Mouse (Mus musculus) forebrain, embryonic 16.5 days (tissue): ENCODE measurements at regions not wholly inside any gene's neighbourhood (a gene's known extent, or its start where the extent isn't known, plus 50 kb on each side); places are given as distances from the start of the nearest gene placed in this dataset.
A peak's percentile ranks its signal among the peaks of the same experiment; 100 is the strongest.

Experiments
- ATAC-seq: fragments of 200-750 bp; cut with Nextera tagmentation; 2 replicates; pipeline ENCODE4 v1.8.0; 2017; ENCODE audit warnings: mild to moderate bottlenecking, moderate library complexity
- H3K27ac ChIP-seq: fragments of 300-500 bp; sonication (generic); 2 replicates; pipeline ENCODE4 v1.5.1; 2014; ENCODE audit warnings: low read length, control low read depth
- H3K27me3 ChIP-seq: fragments of 300-500 bp; sonication (generic); replicated peaks from 2 replicates; pipeline ENCODE4 v1.6.1; 2014; ENCODE audit warnings: low read length; ENCODE audit not compliant: control insufficient read depth, insufficient read depth
- H3K36me3 ChIP-seq: fragments of 300-500 bp; sonication (generic); 2 replicates; pipeline ENCODE4 v1.6.1; 2014; ENCODE audit not compliant: control insufficient read depth, insufficient read depth
- H3K4me1 ChIP-seq: fragments of 300-500 bp; sonication (generic); replicated peaks from 2 replicates; pipeline ENCODE4 v1.6.1; 2014; ENCODE audit warnings: low read length; ENCODE audit not compliant: control insufficient read depth, insufficient read depth
- H3K4me2 ChIP-seq: fragments of 300-500 bp; sonication (generic); 2 replicates; pipeline ENCODE4 v1.6.1; 2014; ENCODE audit warnings: mild to moderate bottlenecking, low read length, control low read depth
- H3K4me3 ChIP-seq: fragments of 300-500 bp; sonication (generic); replicated peaks from 2 replicates; pipeline ENCODE4 v1.5.1; 2014; ENCODE audit warnings: mild to moderate bottlenecking, low read length, control low read depth
- H3K9ac ChIP-seq: fragments of 300-500 bp; sonication (generic); replicated peaks from 2 replicates; pipeline ENCODE4 v1.6.1; 2014; ENCODE audit warnings: low read depth, low read length, control low read depth
- H3K9me3 ChIP-seq: fragments of 300-500 bp; sonication (generic); 2 replicates; pipeline ENCODE4 v1.6.1; 2016; ENCODE audit warnings: low read length; ENCODE audit not compliant: control insufficient read depth
- WGBS: fragments of 180-500 bp; shearing (Covaris S2); extraction: QIAGEN DNeasy Blood & Tissue Kit; methylation state at CpG from one replicate; pipeline ENCODE4 v1.1.7; 2014; 5-methylcytosine and 5-hydroxymethylcytosine counted together

GRCm38 (mm10) chr11:28701379-28701778 is 117.3 kb upstream of the Ccdc85a start:
- Histone ChIP-seq H3K4me2 (no peak overlapping the region), H3K36me3 (no peaks in the 10 kb centered on the region), H3K4me3 (no peak overlapping the region), H3K4me1 (peaks cover 8% of the 10 kb centered on the region), H3K9me3 (no peaks in the 10 kb centered on the region), H3K27ac (no peak overlapping the region), H3K27me3 (no peaks in the 10 kb centered on the region), H3K9ac (no peak overlapping the region)
- no peak for ATAC-seq
- WGBS: 86% methylated on average over 2 of the region's 2 CpGs

GRCm38 (mm10) chr11:28699766-28700165 is 115.6 kb upstream of the Ccdc85a start:
- H3K4me3 ChIP-seq: no peak overlapping the region

GRCm38 (mm10) chr11:28697644-28698480 is 113.7 kb upstream of the Ccdc85a start:
- Histone ChIP-seq H3K27ac (peak overlapping the region; percentile 28; the same call in 1 of the 2 replicates), H3K4me3 (no peak overlapping the region), H3K9me3 (no peaks in the 10 kb centered on the region), H3K4me2 (peak overlapping the region; percentile 4; the same call in 1 of the 2 replicates), H3K9ac (no peak overlapping the region), H3K27me3 (no peaks in the 10 kb centered on the region), H3K4me1 (peaks cover 15% of the 10 kb centered on the region), H3K36me3 (no peaks in the 10 kb centered on the region)
- peak; percentile 81 for ATAC-seq
- 11% methylated on average over 8 of the region's 8 CpGs for WGBS

More at GRCm38 (mm10) chr11:28699766-28700165, 115.6 kb upstream of the Ccdc85a start:
- H3K9me3 ChIP-seq: no peaks in the 10 kb centered on the region
- H3K27ac ChIP-seq: no peak overlapping the region
- no peak overlapping the region for H3K4me2 ChIP-seq
- ATAC-seq: no peak
- H3K27me3 ChIP-seq: no peaks in the 10 kb centered on the region
- no peak overlapping the region for H3K9ac ChIP-seq
- H3K36me3 ChIP-seq: no peaks in the 10 kb centered on the region
- H3K4me1 ChIP-seq: peaks cover 8% of the 10 kb centered on the region

- WGBS: 89% methylated on average over 3 of the region's 3 CpGs
- Histone ChIP-seq H3K4me1 (peaks cover 18% of the 10 kb centered on the region), H3K4me3 (no peak overlapping the region), H3K9me3 (no peaks in the 10 kb centered on the region), H3K27ac (no peak overlapping the region), H3K27me3 (no peaks in the 10 kb centered on the region), H3K9ac (no peak overlapping the region), H3K36me3 (no peaks in the 10 kb centered on the region), H3K4me2 (no peak overlapping the region)
- ATAC-seq: no peak
Measured at GRCm38 (mm10) chr11:28695031-28695430, 110.9 kb upstream of the Ccdc85a start.

DNA sequence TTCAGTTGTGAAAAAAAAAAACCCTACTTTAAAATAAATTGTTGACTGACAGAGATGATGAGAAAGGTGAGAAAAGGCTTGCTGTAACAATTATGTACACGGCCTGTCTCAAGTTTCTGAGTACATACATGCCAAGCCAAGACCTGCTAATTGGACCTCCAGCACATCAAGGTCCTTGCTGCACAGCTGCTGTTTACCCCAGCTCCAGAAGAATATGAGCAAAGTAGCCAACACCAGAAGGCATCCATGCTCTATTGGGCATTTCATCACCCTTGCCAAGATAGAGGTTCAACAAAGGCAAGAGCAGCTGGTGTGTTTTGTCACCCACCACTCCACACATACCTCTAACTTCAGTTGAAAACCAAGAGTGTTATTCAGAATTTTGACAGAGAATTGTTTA is 109.2 kb upstream of the Ccdc85a start:
- Histone ChIP-seq H3K27me3 (no peaks in the 10 kb centered on the region), H3K36me3 (no peaks in the 10 kb centered on the region), H3K9ac (no peak overlapping the region), H3K4me2 (no peak overlapping the region), H3K9me3 (no peaks in the 10 kb centered on the region), H3K4me1 (peaks cover 18% of the 10 kb centered on the region), H3K27ac (no peak overlapping the region), H3K4me3 (no peak overlapping the region)
- 22% methylated on average over 1 of the region's 1 CpGs for WGBS
- peak; percentile 78 for ATAC-seq

DNA sequence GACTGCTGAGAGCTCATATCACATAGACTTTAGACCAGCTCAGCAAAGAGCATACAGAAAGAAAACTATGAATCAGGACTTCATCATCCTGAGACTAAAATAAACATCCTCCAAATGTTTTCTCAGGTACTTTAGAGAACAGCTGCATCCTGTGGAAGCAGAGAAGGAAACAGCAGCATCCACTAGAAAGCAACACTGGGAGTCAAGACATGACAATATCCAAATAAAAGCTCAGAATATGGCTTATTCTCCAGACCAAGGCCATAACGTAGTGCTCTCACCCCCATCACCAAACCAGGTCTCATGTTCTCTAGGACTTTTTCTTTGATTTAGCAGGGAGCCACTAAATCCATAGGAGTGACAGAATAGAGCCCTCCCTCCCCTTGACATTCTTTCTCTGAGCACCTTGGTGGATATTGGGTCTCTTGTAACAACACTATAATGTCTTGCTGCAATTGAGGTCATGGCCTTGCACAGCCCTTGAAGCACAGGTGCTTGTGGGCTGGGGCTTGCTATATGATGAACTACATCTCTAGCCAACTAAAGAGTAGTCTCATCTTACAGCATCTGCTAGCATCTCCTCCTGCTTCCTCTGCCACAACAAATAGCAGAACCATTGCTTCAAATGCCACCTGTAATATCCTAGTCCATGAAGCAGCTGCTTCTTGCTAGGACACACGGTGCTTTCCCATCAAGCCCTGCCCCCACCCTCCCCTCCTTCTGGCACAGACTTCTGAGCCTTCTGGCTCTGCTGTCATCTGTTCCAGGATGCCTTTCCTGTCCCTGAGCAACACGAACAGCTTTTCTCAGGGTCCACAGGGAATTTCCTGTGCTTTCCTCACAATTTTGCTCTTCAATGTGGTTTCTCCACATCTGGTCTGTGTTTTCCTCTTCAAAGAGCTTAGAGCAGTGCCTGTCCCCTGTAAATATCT is 108.4 kb upstream of the Ccdc85a start:
- Histone ChIP-seq H3K27me3 (no peaks in the 10 kb centered on the region), H3K36me3 (no peaks in the 10 kb centered on the region), H3K4me1 (peaks cover 10% of the 10 kb centered on the region), H3K4me2 (no peak overlapping the region), H3K4me3 (no peak overlapping the region), H3K9me3 (no peaks in the 10 kb centered on the region), H3K27ac (no peak overlapping the region), H3K9ac (no peak overlapping the region)
- whole genome bisulfite sequencing: 48% methylated on average over 3 of the region's 3 CpGs
- ATAC-seq: peak; percentile 80

- H3K27ac ChIP-seq: no peak overlapping the region
- H3K9me3 ChIP-seq: no peaks in the 10 kb centered on the region
- no peak overlapping the region for H3K4me2 ChIP-seq
- no peak for ATAC-seq
- H3K9ac ChIP-seq: no peak overlapping the region
- WGBS: 42% methylated on average over 1 of the region's 1 CpGs
- H3K4me3 ChIP-seq: no peak overlapping the region
- H3K4me1 ChIP-seq: peaks cover 7% of the 10 kb centered on the region; the same call in 1 of the 2 replicates
- no peaks in the 10 kb centered on the region for H3K36me3 ChIP-seq
- no peaks in the 10 kb centered on the region for H3K27me3 ChIP-seq
Measured at GRCm38 (mm10) chr11:28688436-28688835, 104.3 kb upstream of the Ccdc85a start.

GRCm38 (mm10) chr11:28685407-28685806 is 101.3 kb upstream of the Ccdc85a start:
- Histone ChIP-seq H3K4me2 (no peak overlapping the region), H3K27ac (no peak overlapping the region), H3K9me3 (no peaks in the 10 kb centered on the region), H3K9ac (no peak overlapping the region), H3K27me3 (no peaks in the 10 kb centered on the region), H3K36me3 (no peaks in the 10 kb centered on the region), H3K4me3 (no peak overlapping the region), H3K4me1 (no peaks in the 10 kb centered on the region)
- ATAC-seq: no peak

DNA sequence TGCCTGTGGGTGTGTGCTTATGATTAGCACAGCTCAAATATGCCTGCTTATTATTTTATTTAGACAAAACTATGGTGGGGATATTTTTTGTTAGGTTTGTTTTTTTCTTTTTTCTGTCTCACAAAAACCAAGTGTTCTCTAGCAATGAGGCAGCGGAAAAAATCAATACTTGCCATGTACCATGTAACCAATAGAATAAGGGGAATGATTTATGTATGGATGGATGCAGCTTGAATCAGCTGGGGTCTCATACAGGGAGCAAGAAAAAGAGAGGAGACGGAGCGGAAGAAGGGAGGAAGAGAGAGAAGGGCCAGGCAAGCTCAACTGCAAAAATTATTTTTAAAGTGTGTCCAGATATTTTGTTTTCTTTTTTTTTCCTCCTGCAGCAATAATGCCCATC is 97.2 kb upstream of the Ccdc85a start:
- Histone ChIP-seq H3K9me3 (no peaks in the 10 kb centered on the region), H3K27ac (no peak overlapping the region), H3K4me1 (no peaks in the 10 kb centered on the region), H3K4me2 (no peak overlapping the region), H3K27me3 (no peaks in the 10 kb centered on the region), H3K9ac (no peak overlapping the region), H3K4me3 (no peak overlapping the region), H3K36me3 (no peaks in the 10 kb centered on the region)
- 72% methylated on average over 3 of the region's 3 CpGs for WGBS
- no peak for ATAC-seq
